Mouse (Mus musculus) G1E (cell line): ENCODE measurements at regions not wholly inside any gene's neighbourhood (a gene's known extent, or its start where the extent isn't known, plus 50 kb on each side); places are given as distances from the start of the nearest gene placed in this dataset.

Source experiments
- CTCF ChIP-seq: IDR thresholded peaks from 2 replicates; pipeline ENCODE4 v1.5.1; 2012; ENCODE audit warnings: low read depth, low read length, inconsistent platforms, mixed read lengths
- GATA1 ChIP-seq: IDR thresholded peaks from 2 replicates; pipeline ENCODE4 v1.6.1; 2012; ENCODE audit warnings: borderline replicate concordance, low read length, inconsistent platforms, mixed read lengths
- GATA2 ChIP-seq: IDR thresholded peaks from 2 replicates; pipeline ENCODE4 v1.6.1; 2012; ENCODE audit warnings: low read depth, low read length, inconsistent platforms, borderline replicate concordance
- POLR2AphosphoS5 ChIP-seq: IDR thresholded peaks from 2 replicates; pipeline ENCODE4 v1.6.1; 2012; ENCODE audit warnings: low read depth, low read length, inconsistent platforms; ENCODE audit not compliant: insufficient replicate concordance
- TAL1 ChIP-seq: conservative IDR thresholded peaks from 2 replicates; pipeline ENCODE4 v1.6.1; 2012; ENCODE audit warnings: low read depth, low read length, inconsistent platforms, mixed read lengths

DNA sequence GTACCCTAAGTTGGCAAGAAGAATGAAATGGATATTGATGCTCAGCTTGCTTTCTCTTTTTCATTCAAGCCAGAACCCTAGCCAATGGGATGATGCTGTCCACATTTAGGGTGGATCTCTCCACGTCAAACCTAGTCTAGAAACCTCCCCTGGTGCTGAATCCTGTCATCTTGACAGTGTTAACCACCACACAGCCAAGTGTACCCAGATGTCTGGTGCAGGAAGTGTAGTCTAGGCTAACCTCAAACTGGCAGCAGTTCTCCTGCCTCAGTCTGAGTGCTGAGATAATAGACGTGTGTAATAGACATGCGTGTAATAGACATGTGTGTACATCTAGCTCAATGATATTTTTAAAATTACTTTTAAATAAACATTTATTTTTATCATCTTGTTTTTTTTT, 233.1 kb downstream of the Ikzf2 start:
- TF ChIP-seq CTCF (no peak), GATA1 (no peak), TAL1 (no peak), POLR2AphosphoS5 (no peak), GATA2 (no peak)
